Mouse (Mus musculus): ENCODE measurements around the gene Lyrm7.

DNA sequence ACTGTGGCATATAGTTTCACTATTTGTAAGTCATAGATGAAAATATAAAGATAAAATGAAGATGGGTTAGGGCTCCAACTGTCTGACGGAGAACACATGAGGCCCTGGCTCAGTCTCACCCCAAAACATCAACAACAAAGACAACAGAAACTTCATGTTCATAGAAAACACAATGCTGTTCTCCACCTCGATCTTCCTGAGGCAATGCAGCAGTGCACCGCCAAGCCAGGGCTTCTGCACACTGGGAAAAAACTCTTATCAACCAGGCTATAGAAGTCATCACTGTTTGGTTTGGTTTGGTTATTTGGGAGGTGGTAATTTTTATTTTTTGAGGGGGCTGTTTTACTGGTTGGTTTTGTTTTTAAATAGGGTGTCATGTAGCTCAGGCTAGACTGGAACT, 76.3 kb downstream of the Lyrm7 start:
- no peak for TF ChIP-seq POLR2A (IDR thresholded peaks at IDR 0.05; ENCODE audit: control insufficient read depth, low read depth, low read length)
- no peak for TF ChIP-seq CTCF (IDR thresholded peaks at IDR 0.05; ENCODE audit: control insufficient read depth, insufficient read depth, insufficient replicate concordance, low read depth, low read length)

All from testis, adult 2 months (tissue).